Mouse (Mus musculus) forebrain, postnatal 0 days (tissue): Measurements from ENCODE around the gene Cog5. TPM values are rescaled to one million over a fixed set of nuclear protein-coding genes. Genes with fewer than 3 reads are reported as not detected.

ENCODE experiments used
- ATAC-seq: fragments of 200-750 bp; cut with Nextera tagmentation; 2 replicates; pipeline ENCODE4 v1.8.0; 2017; ENCODE audit warnings: mild to moderate bottlenecking, moderate library complexity
- DNase-seq: peaks from one replicate; pipeline ENCODE4 v3.0.0-alpha.2; 2015
- H3K27ac ChIP-seq: fragments of 300-500 bp; sonication (generic); 2 replicates; pipeline ENCODE4 v1.5.1; 2014; ENCODE audit warnings: low read depth, mild to moderate bottlenecking, antibody characterized with exemption, low read length, moderate library complexity, mixed read lengths
- H3K27me3 ChIP-seq: fragments of 300-500 bp; sonication (generic); 2 replicates; pipeline ENCODE4 v1.6.1; 2014; ENCODE audit warnings: mild to moderate bottlenecking, low read length, mixed read lengths; ENCODE audit not compliant: insufficient read depth
- H3K36me3 ChIP-seq: fragments of 300-500 bp; sonication (generic); 2 replicates; pipeline ENCODE4 v1.6.1; 2014; ENCODE audit warnings: mild to moderate bottlenecking, moderate library complexity; ENCODE audit not compliant: insufficient read depth
- H3K4me1 ChIP-seq: fragments of 300-500 bp; sonication (generic); 2 replicates; pipeline ENCODE4 v1.6.1; 2014; ENCODE audit warnings: antibody characterized with exemption; ENCODE audit not compliant: insufficient read depth
- H3K4me2 ChIP-seq: fragments of 300-500 bp; sonication (generic); 2 replicates; pipeline ENCODE4 v1.6.1; 2014; ENCODE audit warnings: low read depth, mild to moderate bottlenecking, moderate library complexity
- H3K4me3 ChIP-seq: fragments of 300-500 bp; sonication (generic); 2 replicates; pipeline ENCODE4 v1.5.1; 2014; ENCODE audit warnings: low read depth, low read length, mixed read lengths
- H3K9ac ChIP-seq: fragments of 300-500 bp; sonication (generic); 2 replicates; pipeline ENCODE4 v1.6.1; 2014; ENCODE audit warnings: mild to moderate bottlenecking
- H3K9me3 ChIP-seq: fragments of 300-500 bp; sonication (generic); 2 replicates; pipeline ENCODE4 v1.6.1; 2016; ENCODE audit warnings: low read length
- CTCF ChIP-seq: sonication (generic); IDR thresholded peaks from 2 replicates; pipeline ENCODE4 v1.5.1; 2016; ENCODE audit warnings: antibody characterized with exemption, control low read depth, low read depth
- WGBS: fragments of 180-500 bp; shearing (Covaris S2); extraction: QIAGEN DNeasy Blood & Tissue Kit; methylation state at CpG from one replicate; pipeline ENCODE4 v1.1.7; 2014; 5-methylcytosine and 5-hydroxymethylcytosine counted together
- polyA plus RNA-seq: library from polyadenylated mRNA; unstranded; fragments of >200 nt; fragmentation: Nextera tagmentation; extraction: Ambion mirVana; gene quantifications from 2 replicates; pipeline ENCODE4 v1.2.1, GENCODE M21; 2015
- total RNA-seq: library from RNA; depleted of rRNA; stranded (reverse); fragments of >200 nt; gene quantifications from 2 replicates; pipeline ENCODE4 v1.2.3, GENCODE M21; 2014

Cog5 gene
- total and polyA plus RNA-seq, 2 experiments from 2014 or later: 17.3 to 47.7 TPM

DNA sequence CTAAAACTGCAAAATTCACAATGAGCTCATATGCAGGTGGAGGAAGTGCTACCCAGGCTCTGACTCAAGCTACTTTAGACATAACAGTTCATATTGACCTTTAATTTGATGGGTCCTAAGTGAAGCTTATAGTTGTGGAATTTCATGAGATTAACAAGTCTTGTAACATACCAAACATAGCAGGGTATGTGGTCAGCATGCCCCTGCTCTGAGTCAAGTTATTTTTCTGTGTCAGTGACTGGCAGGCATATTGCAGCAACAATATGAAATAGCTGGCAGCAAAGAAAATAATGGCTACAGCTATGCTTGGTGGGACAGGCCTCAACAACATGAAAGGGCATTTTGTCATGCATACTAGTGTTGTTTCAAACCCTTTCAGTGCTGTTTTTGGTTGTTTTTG is 183.9 kb downstream of the Cog5 start:
- Histone ChIP-seq H3K36me3 (no peaks in the 10 kb centered on the region), H3K27ac (no peak overlapping the region), H3K9me3 (no peaks in the 10 kb centered on the region), H3K4me1 (no peaks in the 10 kb centered on the region), H3K27me3 (no peaks in the 10 kb centered on the region), H3K9ac (no peak overlapping the region), H3K4me2 (no peak overlapping the region), H3K4me3 (no peak overlapping the region)
- ATAC-seq (no peak), DNase-seq (no peak)
- no peak for TF ChIP-seq CTCF

DNA sequence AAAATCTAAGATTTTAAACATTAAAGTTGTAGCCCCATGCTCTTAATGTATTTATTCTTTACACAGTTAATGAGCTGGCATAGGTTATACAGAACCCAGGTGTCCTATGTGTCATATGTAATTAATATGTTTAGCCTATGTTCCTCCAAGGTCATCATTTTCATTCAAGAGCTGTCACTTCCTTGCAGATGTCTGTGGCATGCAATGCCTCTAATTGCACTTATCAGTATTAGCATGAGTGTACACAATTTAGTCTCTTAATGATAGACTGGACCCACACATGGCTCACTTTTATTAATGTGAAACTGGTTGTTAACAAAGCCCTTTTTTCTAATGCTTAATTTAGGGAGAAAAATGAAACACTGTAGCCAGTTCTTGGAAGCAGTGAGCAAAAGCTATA is 184.6 kb downstream of the Cog5 start:
- no peak overlapping the region for H3K4me2 ChIP-seq
- no peaks in the 10 kb centered on the region for H3K36me3 ChIP-seq
- no peaks in the 10 kb centered on the region for H3K9me3 ChIP-seq
- TF ChIP-seq CTCF: no peak
- no peak for DNase-seq
- no peak overlapping the region for H3K4me3 ChIP-seq
- ATAC-seq: no peak
- H3K4me1 ChIP-seq: no peaks in the 10 kb centered on the region
- no peaks in the 10 kb centered on the region for H3K27me3 ChIP-seq
- H3K27ac ChIP-seq: no peak overlapping the region
- no peak overlapping the region for H3K9ac ChIP-seq

DNA sequence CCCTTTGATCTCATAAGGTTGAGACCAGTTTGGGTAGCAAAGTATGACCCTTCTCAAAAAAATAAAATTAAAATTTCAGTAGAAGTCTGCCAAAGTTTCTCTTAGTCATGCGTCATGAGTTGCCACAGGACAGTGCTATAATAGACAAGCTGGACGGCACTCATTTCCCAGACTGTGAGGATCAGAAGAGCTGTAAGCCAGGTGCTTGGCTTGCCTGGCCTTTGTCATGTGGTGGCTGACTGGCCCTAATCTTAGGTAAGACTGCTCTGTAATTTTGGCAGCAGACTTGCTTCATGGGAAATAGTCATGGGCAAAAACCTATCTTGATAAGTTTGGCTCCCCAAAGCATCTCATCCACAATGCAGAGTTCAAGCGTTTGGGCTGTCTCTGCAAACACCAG is 191.4 kb downstream of the Cog5 start:
- Histone ChIP-seq H3K27ac (no peak overlapping the region), H3K9me3 (no peaks in the 10 kb centered on the region), H3K27me3 (no peaks in the 10 kb centered on the region), H3K4me3 (no peak overlapping the region), H3K4me1 (no peaks in the 10 kb centered on the region), H3K36me3 (no peaks in the 10 kb centered on the region), H3K4me2 (no peak overlapping the region), H3K9ac (no peak overlapping the region)
- ATAC-seq (no peak), DNase-seq (no peak)
- no peak for TF ChIP-seq CTCF
- 89% methylated on average over 3 of the region's 3 CpGs for WGBS

DNA sequence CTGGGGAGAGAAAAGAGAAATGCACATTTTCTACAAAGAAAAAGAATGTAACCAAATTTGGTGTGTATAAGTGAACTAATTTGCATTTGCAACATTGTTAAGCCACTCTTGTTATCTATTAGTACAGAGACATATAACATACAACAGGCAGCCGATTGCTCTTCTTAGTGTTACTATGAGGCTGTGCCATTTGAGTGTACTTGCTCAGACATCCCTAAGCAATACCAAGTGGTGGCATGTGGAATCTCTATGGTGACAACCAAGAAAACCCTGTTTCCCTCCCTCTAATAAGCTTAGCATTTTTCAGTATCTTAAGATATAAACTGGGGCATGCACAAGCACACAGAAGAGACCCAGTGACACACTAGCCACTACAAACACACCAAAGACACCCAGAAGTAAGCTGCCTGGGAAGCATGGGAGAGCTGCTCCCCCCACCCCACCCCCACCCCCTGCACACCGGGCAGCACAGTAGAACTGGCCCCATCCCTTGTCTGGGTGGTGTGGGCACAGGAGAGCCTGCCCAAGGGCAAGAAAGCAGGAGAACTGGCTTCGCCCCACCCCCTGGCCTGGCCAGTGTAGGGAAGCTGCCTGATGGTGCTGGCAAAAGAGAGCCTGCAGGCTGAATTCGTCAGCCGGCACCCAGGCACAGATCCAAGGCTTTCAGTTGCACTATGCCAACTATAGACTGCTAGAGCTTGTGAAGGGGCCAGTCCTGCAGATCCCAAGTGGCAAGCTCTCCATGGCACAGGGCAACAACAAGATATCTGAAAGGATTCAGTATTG is 194.2 kb downstream of the Cog5 start:
- Histone ChIP-seq H3K4me3 (no peak overlapping the region), H3K9ac (no peak overlapping the region), H3K27me3 (no peaks in the 10 kb centered on the region), H3K36me3 (no peaks in the 10 kb centered on the region), H3K4me2 (no peak overlapping the region), H3K9me3 (no peaks in the 10 kb centered on the region), H3K27ac (no peak overlapping the region), H3K4me1 (no peaks in the 10 kb centered on the region)
- TF ChIP-seq CTCF: no peak
- ATAC-seq (peak; percentile 93), DNase-seq (peak; percentile 73)
- WGBS: 46% methylated on average over 5 of the region's 5 CpGs

DNA sequence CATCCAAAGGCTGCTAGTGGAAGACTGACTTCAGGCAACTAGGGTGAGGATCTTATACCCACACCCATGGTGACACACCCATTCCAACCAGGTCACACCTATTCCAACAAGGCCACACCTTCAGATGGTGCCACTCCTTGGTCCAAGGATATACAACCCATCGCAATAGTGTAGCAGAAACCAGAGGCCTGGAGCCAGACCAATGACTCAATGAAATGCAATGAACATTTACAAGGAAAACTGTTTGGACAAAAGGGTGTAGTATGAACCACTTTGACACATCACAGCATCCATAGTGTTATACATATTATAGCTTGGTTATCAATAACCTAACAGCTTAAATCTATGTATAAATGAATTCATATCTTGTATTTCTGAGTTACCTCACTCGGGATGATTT is 194.9 kb downstream of the Cog5 start:
- Histone ChIP-seq H3K36me3 (no peaks in the 10 kb centered on the region), H3K9me3 (no peaks in the 10 kb centered on the region), H3K4me2 (no peak overlapping the region), H3K4me1 (no peaks in the 10 kb centered on the region), H3K27me3 (no peaks in the 10 kb centered on the region), H3K4me3 (no peak overlapping the region), H3K27ac (no peak overlapping the region), H3K9ac (no peak overlapping the region)
- ATAC-seq (no peak), DNase-seq (no peak)
- TF ChIP-seq CTCF: no peak
- 97% methylated on average over 2 of the region's 2 CpGs for WGBS

DNA sequence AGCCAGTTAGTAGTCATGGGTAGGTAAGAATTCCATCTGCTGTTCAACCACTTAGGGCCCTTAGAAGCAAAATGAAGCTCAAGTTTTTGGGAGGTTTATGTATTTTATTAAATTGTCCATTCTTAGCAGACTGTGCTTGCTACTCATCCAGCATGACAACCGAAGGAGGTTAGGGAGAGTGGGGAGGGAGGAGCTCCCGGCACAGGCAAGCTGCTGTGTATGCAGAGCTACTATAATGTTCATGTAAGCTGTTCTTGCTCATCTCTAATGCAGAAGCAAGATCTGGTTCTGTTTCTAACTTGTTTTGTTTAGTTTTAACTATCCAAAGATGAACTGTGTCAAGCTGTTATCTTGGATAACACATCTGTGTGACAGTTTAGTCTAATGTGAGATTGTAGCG is 199.4 kb downstream of the Cog5 start:
- Histone ChIP-seq H3K36me3 (no peaks in the 10 kb centered on the region), H3K4me3 (no peak overlapping the region), H3K4me1 (no peaks in the 10 kb centered on the region), H3K9me3 (no peaks in the 10 kb centered on the region), H3K27me3 (no peaks in the 10 kb centered on the region), H3K9ac (no peak overlapping the region), H3K27ac (no peak overlapping the region), H3K4me2 (no peak overlapping the region)
- ATAC-seq (no peak), DNase-seq (no peak)
- no peak for TF ChIP-seq CTCF
- WGBS: 67% methylated on average over 3 of the region's 3 CpGs

DNA sequence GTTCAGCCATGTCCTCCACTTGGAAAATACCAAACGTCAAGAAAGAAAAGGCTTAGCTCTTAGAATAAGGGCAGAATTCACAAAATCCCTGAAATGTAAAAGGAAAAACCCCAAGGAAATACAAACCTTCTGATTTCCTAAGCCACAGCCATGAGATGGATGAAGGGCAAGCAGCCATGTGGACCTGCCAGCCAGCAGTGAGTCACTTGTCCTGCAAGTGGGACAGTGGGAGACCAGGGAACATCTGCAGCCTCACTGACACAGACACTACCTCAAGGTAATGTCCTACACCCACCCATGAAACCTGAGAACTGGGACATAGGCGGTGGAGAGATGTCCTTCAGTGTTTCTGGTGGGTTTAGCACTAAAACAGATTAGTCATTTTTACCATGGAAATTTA is 200.1 kb downstream of the Cog5 start:
- Histone ChIP-seq H3K4me1 (no peaks in the 10 kb centered on the region), H3K27me3 (no peaks in the 10 kb centered on the region), H3K9ac (no peak overlapping the region), H3K4me3 (no peak overlapping the region), H3K9me3 (no peaks in the 10 kb centered on the region), H3K36me3 (no peaks in the 10 kb centered on the region), H3K4me2 (no peak overlapping the region), H3K27ac (no peak overlapping the region)
- WGBS: 88% methylated on average over 2 of the region's 2 CpGs
- DNase-seq (no peak), ATAC-seq (no peak)
- TF ChIP-seq CTCF: no peak
